Mouse (Mus musculus) CD8-positive naive resting alpha-beta T cell, adult 2 months (primary cell): ENCODE results near the gene Bud13.
"Not testable (repeated sequence)": the region's sequence is repeated elsewhere in the genome, so short reads cannot be mapped to it uniquely, and the experiment has no call there.

Experiments
- DNase-seq, 2 experiments: peaks; one replicate each; pipeline ENCODE4 v3.0.0; 2022; ENCODE audit warnings: low read depth in 2 of 2, low spot score in 2 of 2

The Bud13 gene

GRCm38 (mm10) chr9:46298381-46298780 lies 15.6 kb downstream of the Bud13 start:
- no peak for DNase-seq

- DNase-seq: peak; percentile 47 to 62
Measured at GRCm38 (mm10) chr9:46302142-46302541, 19.3 kb downstream of the Bud13 start.

GRCm38 (mm10) chr9:46309121-46309520 lies 26.3 kb downstream of the Bud13 start:
- DNase-seq: no peak

- DNase-seq: peak; percentile 48 to 62
Measured at GRCm38 (mm10) chr9:46314507-46314906, 31.7 kb downstream of the Bud13 start.

- no peak for DNase-seq
Measured at GRCm38 (mm10) chr9:46314921-46315320, 32.1 kb downstream of the Bud13 start.

- no peak for DNase-seq
Measured at GRCm38 (mm10) chr9:46315807-46316365, 33.1 kb downstream of the Bud13 start.

GRCm38 (mm10) chr9:46316388-46316787 lies 33.6 kb downstream of the Bud13 start:
- no peak for DNase-seq

- DNase-seq: no peak
Measured at GRCm38 (mm10) chr9:46316909-46317308, 34.1 kb downstream of the Bud13 start.

- no peak for DNase-seq
Measured at GRCm38 (mm10) chr9:46317957-46318356, 35.1 kb downstream of the Bud13 start.

- not testable (repeated sequence) for DNase-seq
Measured at GRCm38 (mm10) chr9:46319886-46320285, 37.1 kb downstream of the Bud13 start, which contains the start of gene 4931429L15Rik. 4931429L15Rik (minus strand) TSS chr9:46319986.

GRCm38 (mm10) chr9:46320461-46320860 lies 37.7 kb downstream of the Bud13 start:
- DNase-seq: no peak

GRCm38 (mm10) chr9:46326694-46327405 lies 44.0 kb downstream of the Bud13 start:
- no peak for DNase-seq

- no peak for DNase-seq
Measured at GRCm38 (mm10) chr9:46327706-46328571, 45.1 kb downstream of the Bud13 start.

- no peak for DNase-seq
Measured at GRCm38 (mm10) chr9:46328572-46329249, 45.9 kb downstream of the Bud13 start.

- DNase-seq: no peak
Measured at GRCm38 (mm10) chr9:46329250-46329648, 46.4 kb downstream of the Bud13 start.

- no peak for DNase-seq
Measured at GRCm38 (mm10) chr9:46329801-46330585, 47.2 kb downstream of the Bud13 start.

GRCm38 (mm10) chr9:46330586-46330895 lies 47.7 kb downstream of the Bud13 start:
- no peak for DNase-seq

GRCm38 (mm10) chr9:46331301-46331700 lies 48.5 kb downstream of the Bud13 start:
- DNase-seq: no peak

GRCm38 (mm10) chr9:46334471-46335025 lies 51.7 kb downstream of the Bud13 start:
- DNase-seq: no peak

GRCm38 (mm10) chr9:46335461-46335995 lies 52.7 kb downstream of the Bud13 start:
- no peak for DNase-seq
